Mouse (Mus musculus) ES-Bruce4 (cell line): ENCODE data around the gene Abcc8.

Experiments used
- CTCF ChIP-seq: IDR thresholded peaks from one replicate; pipeline ENCODE4 v1.8.1; 2011; ENCODE audit warnings: low read depth, low read length
- EP300 ChIP-seq: IDR thresholded peaks from 2 replicates; pipeline ENCODE4 v1.6.1; 2011; ENCODE audit warnings: low read depth, low read length; ENCODE audit not compliant: insufficient read depth
- POLR2A ChIP-seq: IDR thresholded peaks from one replicate; pipeline ENCODE4 v1.8.1; 2011; ENCODE audit warnings: low read length; ENCODE audit not compliant: insufficient read depth

GRCm38 (mm10) chr7:46086378-46086777, 93.5 kb downstream of the Abcc8 start:
- no peak for TF ChIP-seq EP300
- TF ChIP-seq CTCF = no peak
- no peak for TF ChIP-seq POLR2A
